Mouse (Mus musculus) intestine, embryonic 16.5 days (tissue): ENCODE data around the gene Rasl11b. TPM values are rescaled to one million over a fixed set of nuclear protein-coding genes. Genes with fewer than 3 reads are reported as not detected.

Source experiments
- ATAC-seq: fragments of 200-750 bp; cut with Nextera tagmentation; 2 replicates; pipeline ENCODE4 v1.8.0; 2017; ENCODE audit warnings: moderate TSS enrichment, moderate library complexity
- H3K27ac ChIP-seq: fragments of 300-500 bp; sonication (generic); 2 replicates; pipeline ENCODE4 v1.5.1; 2014; ENCODE audit warnings: mild to moderate bottlenecking, low read length
- H3K27me3 ChIP-seq: fragments of 300-500 bp; sonication (generic); replicated peaks from 2 replicates; pipeline ENCODE4 v1.6.1; 2014; ENCODE audit warnings: low read length, control low read depth, mixed read lengths; ENCODE audit not compliant: control insufficient read depth, insufficient read depth
- H3K36me3 ChIP-seq: fragments of 300-500 bp; sonication (generic); 2 replicates; pipeline ENCODE4 v1.6.1; 2014; ENCODE audit warnings: low read length, control low read depth; ENCODE audit not compliant: control insufficient read depth, insufficient read depth
- H3K4me1 ChIP-seq: fragments of 300-500 bp; sonication (generic); 2 replicates; pipeline ENCODE4 v1.6.1; 2014; ENCODE audit warnings: low read length, control low read depth, mixed read lengths; ENCODE audit not compliant: control insufficient read depth, insufficient read depth
- H3K4me2 ChIP-seq: fragments of 300-500 bp; sonication (generic); 2 replicates; pipeline ENCODE4 v1.6.1; 2014; ENCODE audit warnings: low read depth, low read length, control low read depth
- H3K4me3 ChIP-seq: fragments of 300-500 bp; sonication (generic); 2 replicates; pipeline ENCODE4 v1.5.1; 2014; ENCODE audit warnings: mild to moderate bottlenecking, low read length
- H3K9ac ChIP-seq: fragments of 300-500 bp; sonication (generic); 2 replicates; pipeline ENCODE4 v1.6.1; 2014; ENCODE audit warnings: low read depth, low read length
- H3K9me3 ChIP-seq: fragments of 300-500 bp; sonication (generic); 2 replicates; pipeline ENCODE4 v1.6.1; 2016; ENCODE audit warnings: low read length, control low read depth; ENCODE audit not compliant: control insufficient read depth
- WGBS: fragments of 180-500 bp; shearing (Covaris S2); extraction: QIAGEN DNeasy Blood & Tissue Kit; methylation state at CpG from one replicate; pipeline ENCODE4 v1.1.7; 2014; 5-methylcytosine and 5-hydroxymethylcytosine counted together
- polyA plus RNA-seq: library from polyadenylated mRNA; unstranded; fragments of >200 nt; fragmentation: Nextera tagmentation; extraction: Ambion mirVana; gene quantifications from 2 replicates; pipeline ENCODE4 v1.2.1, GENCODE M21; 2015

Gene Rasl11b
- polyA plus RNA-seq, 1 experiment from 2014 or later, result 37.6 TPM

DNA sequence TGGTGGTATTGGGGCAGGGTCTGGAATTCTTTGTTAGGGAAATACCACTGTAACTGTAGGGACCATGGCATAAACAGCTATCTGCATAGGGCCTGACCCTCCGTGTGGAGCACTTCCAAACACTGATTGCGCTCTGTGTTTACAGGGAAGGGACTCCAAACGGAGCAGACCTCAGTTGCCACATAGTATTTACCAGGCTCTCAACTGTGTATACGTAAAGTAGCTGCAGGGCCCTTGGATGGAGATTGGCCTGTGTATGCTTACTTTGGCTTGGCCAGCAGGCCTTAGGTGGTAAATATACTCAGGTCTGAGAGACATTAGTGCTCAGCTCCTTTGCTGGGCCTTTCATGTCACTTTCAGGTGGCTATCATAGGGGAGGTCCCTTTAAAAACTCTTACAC is 7.4 kb downstream of the Rasl11b start:
- H3K4me3 ChIP-seq, result no peak overlapping the region
- H3K9me3 ChIP-seq, result no peaks in the 10 kb centered on the region
- H3K4me1 ChIP-seq, result peaks cover 10% of the 10 kb centered on the region
- no peak overlapping the region for H3K27ac ChIP-seq
- 55% methylated on average over 4 of the region's 4 CpGs for WGBS
- no peak for ATAC-seq
- no peaks in the 10 kb centered on the region for H3K27me3 ChIP-seq
- H3K36me3 ChIP-seq, result peaks cover 12% of the 10 kb centered on the region
- no peak overlapping the region for H3K9ac ChIP-seq
- H3K4me2 ChIP-seq, result no peak overlapping the region

DNA sequence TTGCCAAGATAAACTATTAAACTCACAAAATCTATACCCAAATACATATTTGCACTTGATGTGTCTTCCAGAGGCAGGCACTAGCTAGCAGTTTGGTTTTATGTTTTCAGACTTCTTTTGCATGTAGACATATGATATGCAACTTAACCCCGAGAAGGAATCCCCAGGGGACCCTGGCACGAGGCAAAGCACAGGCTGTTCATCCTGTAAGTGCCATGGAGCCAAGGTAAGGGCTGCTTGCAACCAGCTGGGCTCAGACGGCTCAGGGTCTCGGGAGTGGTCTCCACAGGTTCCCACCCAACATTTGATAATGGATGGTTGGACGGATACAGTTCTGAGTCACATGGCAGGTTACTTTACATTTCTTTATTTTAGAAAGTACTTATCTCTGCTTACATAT is 9.4 kb downstream of the Rasl11b start:
- Histone ChIP-seq H3K27ac (no peak overlapping the region), H3K36me3 (no peaks in the 10 kb centered on the region), H3K4me1 (peaks cover 9% of the 10 kb centered on the region), H3K4me3 (no peak overlapping the region), H3K9me3 (no peaks in the 10 kb centered on the region), H3K27me3 (no peaks in the 10 kb centered on the region), H3K4me2 (no peak overlapping the region), H3K9ac (no peak overlapping the region)
- 71% methylated on average over 5 of the region's 5 CpGs for WGBS
- ATAC-seq, result no peak

DNA sequence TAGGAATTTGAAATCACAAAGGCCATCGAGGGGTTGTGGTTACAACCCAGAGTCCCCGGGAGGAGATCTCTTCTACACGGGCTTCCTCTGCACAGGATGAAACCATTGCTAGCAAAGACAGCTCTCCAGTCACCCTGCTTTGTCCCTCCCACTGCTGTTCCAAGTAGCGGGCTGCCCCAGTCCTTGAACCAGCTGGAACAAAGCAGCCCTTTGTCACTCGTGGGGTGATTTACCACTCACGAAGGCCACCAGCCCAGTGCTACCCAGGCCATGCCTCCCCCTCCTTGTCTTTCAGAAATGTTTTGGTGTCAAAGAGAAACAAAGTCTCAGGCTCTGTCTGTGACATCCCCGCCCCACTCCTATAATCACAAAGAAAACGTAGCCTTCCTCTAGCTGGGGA is 10.4 kb downstream of the Rasl11b start:
- H3K27ac ChIP-seq, result no peak overlapping the region
- no peaks in the 10 kb centered on the region for H3K27me3 ChIP-seq
- no peak overlapping the region for H3K4me3 ChIP-seq
- no peak overlapping the region for H3K4me2 ChIP-seq
- no peaks in the 10 kb centered on the region for H3K9me3 ChIP-seq
- WGBS, result 41% methylated on average over 8 of the region's 8 CpGs
- H3K9ac ChIP-seq, result no peak overlapping the region
- H3K36me3 ChIP-seq, result no peaks in the 10 kb centered on the region
- ATAC-seq, result no peak
- peaks cover 9% of the 10 kb centered on the region for H3K4me1 ChIP-seq

DNA sequence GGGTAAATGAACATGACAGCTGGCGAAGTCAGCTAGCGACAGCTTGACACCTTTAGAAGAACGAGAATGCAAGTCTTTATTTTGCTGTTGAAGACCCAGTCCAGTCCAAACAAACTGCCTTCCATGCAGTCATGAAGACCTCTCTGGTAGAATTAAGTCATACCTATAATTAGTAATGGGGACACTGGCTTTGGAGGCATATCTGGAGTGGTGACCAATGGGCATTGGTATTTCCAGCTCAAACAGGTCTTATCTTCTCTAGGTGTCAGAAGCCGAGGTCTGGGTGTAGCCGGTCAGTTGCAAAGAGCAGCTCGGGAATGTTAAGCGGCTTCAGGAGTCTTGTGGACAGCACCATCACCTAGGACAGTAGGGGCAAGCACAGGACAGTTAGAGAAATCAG is 11.0 kb downstream of the Rasl11b start:
- H3K4me3 ChIP-seq, result no peak overlapping the region
- H3K36me3 ChIP-seq, result no peaks in the 10 kb centered on the region
- no peaks in the 10 kb centered on the region for H3K9me3 ChIP-seq
- H3K27ac ChIP-seq, result no peak overlapping the region
- H3K4me2 ChIP-seq, result no peak overlapping the region
- ATAC-seq, result no peak
- 81% methylated on average over 7 of the region's 7 CpGs for WGBS
- no peak overlapping the region for H3K9ac ChIP-seq
- peaks cover 9% of the 10 kb centered on the region for H3K4me1 ChIP-seq
- no peaks in the 10 kb centered on the region for H3K27me3 ChIP-seq

DNA sequence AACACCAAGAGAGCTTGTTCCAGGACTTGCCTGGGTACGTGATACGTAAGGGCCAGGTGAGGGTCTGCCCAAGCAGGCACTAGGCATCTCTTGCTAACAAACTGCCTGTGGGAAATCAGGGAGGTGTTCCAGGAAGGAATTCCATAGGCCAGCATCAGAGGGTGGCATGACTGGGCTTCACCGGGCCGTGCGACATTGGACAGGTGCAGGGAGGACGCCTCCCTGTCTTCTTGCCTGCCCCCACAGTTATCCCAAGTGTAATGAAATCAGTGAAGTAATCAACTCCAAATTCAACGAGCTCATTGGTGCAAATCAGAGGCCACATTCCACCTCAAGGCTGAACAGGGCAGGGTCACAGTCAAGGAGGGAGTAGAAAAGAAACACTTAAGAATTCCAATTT is 11.6 kb downstream of the Rasl11b start:
- H3K27ac ChIP-seq, result no peak overlapping the region

DNA sequence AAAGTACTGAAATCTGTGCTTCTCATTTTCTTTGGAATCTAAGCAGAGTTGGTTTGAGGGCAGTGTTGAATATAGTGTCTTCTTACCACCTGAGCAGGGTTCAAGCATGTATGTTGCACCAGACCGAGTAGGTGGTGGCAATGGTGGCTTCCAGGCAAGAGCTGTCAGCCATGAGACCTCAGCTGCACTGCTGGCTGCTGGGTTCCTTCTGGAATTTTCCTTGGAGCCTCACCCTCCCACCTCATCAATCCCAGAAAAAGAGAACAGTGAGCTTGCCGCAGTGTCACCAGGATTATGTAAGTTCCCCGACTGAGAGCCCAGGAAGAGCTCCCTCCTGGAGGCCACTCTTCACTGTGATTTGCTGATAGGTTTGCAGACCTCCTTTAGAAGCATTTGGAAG is 12.1 kb downstream of the Rasl11b start:
- Histone ChIP-seq H3K9ac (no peak overlapping the region), H3K4me1 (peaks cover 9% of the 10 kb centered on the region), H3K27ac (no peak overlapping the region), H3K27me3 (no peaks in the 10 kb centered on the region), H3K36me3 (no peaks in the 10 kb centered on the region), H3K9me3 (no peaks in the 10 kb centered on the region), H3K4me2 (no peak overlapping the region), H3K4me3 (no peak overlapping the region)
- 73% methylated on average over 3 of the region's 3 CpGs for WGBS
- no peak for ATAC-seq

More for the DNA sequence above, 11.6 kb downstream of the Rasl11b start:
- Histone ChIP-seq H3K27me3 (no peaks in the 10 kb centered on the region), H3K9ac (no peak overlapping the region), H3K4me3 (no peak overlapping the region), H3K4me2 (no peak overlapping the region), H3K36me3 (no peaks in the 10 kb centered on the region), H3K4me1 (peaks cover 9% of the 10 kb centered on the region), H3K9me3 (no peaks in the 10 kb centered on the region)
- ATAC-seq, result no peak
- 87% methylated on average over 7 of the region's 7 CpGs for WGBS

DNA sequence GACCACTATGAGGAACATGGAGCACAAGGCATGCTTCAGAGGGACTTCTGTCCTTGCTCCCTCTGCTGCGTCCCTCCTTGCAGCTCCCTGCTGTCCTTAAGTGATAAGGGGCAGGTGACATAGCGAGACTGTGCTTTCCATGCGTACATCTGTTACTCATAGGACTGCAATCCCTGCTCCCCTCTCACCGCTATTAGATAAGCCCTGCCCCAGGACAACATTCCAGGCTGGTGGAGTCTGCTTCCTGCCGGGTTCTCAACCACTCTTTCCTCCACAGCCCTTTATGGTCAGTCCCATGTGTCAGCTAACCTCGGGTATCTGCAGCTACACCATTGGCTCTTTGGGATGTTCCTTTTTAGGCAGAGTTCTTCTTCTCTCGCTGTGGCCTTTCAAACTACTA is 13.4 kb downstream of the Rasl11b start:
- peak; percentile 36; the same call in 1 of the 2 replicates for ATAC-seq
- Histone ChIP-seq H3K9ac (no peak overlapping the region), H3K4me2 (no peak overlapping the region), H3K9me3 (no peaks in the 10 kb centered on the region), H3K4me3 (no peak overlapping the region), H3K36me3 (no peaks in the 10 kb centered on the region), H3K27ac (0 out of 2 replicates have a peak overlapping the region, but pooled peaks have one; percentile 2), H3K27me3 (no peaks in the 10 kb centered on the region), H3K4me1 (peaks cover 9% of the 10 kb centered on the region)
- 42% methylated on average over 7 of the region's 7 CpGs for WGBS

DNA sequence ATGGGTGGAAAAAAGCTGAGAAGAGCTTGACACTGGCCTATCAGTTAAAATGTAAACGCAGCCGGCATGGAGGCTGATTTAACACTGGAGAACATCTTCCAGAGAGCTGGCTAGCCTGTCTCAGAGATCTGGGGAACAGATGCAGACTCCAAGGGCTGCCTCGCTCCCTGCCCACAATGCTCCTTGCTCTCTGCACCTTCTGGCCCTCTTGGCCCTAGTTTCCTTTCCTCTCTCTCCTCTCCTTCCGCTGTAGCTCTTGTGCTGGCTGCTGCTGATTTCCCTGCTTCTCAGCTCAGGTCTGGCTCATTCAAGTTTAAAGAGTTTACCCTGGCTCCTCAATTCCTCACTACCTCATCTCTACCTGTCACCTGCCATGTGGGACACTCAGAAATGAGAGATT is 14.6 kb downstream of the Rasl11b start:
- WGBS, result 68% methylated on average over 4 of the region's 4 CpGs
- Histone ChIP-seq H3K36me3 (no peaks in the 10 kb centered on the region), H3K4me3 (no peak overlapping the region), H3K27me3 (no peaks in the 10 kb centered on the region), H3K4me1 (peaks cover 9% of the 10 kb centered on the region), H3K9ac (no peak overlapping the region), H3K4me2 (no peak overlapping the region), H3K27ac (no peak overlapping the region; the same call in 1 of the 2 replicates), H3K9me3 (no peaks in the 10 kb centered on the region)
- no peak for ATAC-seq

DNA sequence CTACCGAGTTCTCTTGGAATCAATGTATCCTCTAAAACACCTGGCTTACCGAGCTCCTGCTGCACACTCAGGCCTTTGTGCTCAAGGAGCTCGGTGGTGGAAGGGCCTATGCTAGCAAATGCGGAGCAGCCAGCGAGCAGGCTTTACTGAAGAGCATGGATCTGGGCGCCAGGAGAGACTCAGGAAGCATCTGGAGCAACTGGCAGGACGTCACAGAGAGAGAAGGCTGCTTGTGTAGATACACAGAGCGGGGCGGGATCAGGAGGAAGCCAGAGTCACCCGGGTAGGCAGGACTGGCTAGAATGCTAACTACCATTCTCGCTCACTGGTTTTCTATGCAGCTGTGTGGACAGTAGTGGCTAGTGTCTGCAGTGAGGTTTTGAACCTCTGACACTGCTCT is 16.3 kb downstream of the Rasl11b start:
- Histone ChIP-seq H3K4me3 (no peak overlapping the region), H3K27ac (no peak overlapping the region), H3K27me3 (no peaks in the 10 kb centered on the region), H3K9ac (no peak overlapping the region), H3K9me3 (no peaks in the 10 kb centered on the region), H3K4me1 (peaks cover 16% of the 10 kb centered on the region), H3K4me2 (no peak overlapping the region), H3K36me3 (no peaks in the 10 kb centered on the region)
- WGBS, result 69% methylated on average over 11 of the region's 11 CpGs
- 0 out of 2 replicates have a peak, but pooled peaks have one; percentile 28 for ATAC-seq

DNA sequence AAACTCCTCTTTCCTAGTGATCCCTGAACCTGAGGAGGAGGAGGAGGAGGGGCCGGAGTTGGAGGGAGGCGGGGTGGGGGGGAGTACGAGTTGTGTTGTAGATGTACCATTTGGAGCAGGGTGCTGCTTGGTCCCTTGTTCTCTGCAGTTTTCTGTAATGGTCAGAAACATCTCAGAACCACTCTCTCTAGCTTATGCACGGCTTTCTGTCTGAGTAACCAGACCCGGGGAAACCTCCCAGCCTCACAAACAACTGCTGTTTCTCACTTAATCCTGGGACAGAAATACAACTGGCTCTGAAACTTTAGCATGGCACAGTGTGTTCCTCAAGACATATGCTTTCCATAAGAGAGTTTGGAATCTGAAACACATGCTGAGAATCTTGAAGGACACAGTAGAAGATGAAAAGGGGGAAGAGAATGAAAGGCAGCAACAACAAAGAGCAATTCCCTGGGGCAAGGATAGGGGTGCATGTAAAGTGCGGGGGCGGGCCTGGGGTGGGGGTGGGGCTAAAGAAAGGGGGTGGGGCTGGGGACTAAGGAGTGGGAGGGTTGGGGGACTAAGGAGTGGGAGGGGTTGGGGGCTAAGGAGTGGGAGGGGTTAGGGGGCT is 19.5 kb downstream of the Rasl11b start:
- H3K4me2 ChIP-seq, result no peak overlapping the region
- no peak for ATAC-seq
- no peak overlapping the region for H3K9ac ChIP-seq
- 21% methylated on average over 7 of the region's 7 CpGs for WGBS
- no peak overlapping the region for H3K27ac ChIP-seq
- H3K36me3 ChIP-seq, result no peaks in the 10 kb centered on the region
- H3K4me3 ChIP-seq, result no peak overlapping the region
- peaks cover 6% of the 10 kb centered on the region for H3K4me1 ChIP-seq
- H3K27me3 ChIP-seq, result no peaks in the 10 kb centered on the region
- no peaks in the 10 kb centered on the region for H3K9me3 ChIP-seq
